Mouse (Mus musculus): ENCODE results near the gene Polr3g.
"Not testable (repeated sequence)": the region's sequence is repeated elsewhere in the genome, so short reads cannot be mapped to it uniquely, and the experiment has no call there.

Polr3g gene

GRCm38 (mm10) chr13:81689587-81689986 lies 21.2 kb downstream of the Polr3g start:
- no peak for DNase-seq (ENCODE audit: low spot score)

DNA sequence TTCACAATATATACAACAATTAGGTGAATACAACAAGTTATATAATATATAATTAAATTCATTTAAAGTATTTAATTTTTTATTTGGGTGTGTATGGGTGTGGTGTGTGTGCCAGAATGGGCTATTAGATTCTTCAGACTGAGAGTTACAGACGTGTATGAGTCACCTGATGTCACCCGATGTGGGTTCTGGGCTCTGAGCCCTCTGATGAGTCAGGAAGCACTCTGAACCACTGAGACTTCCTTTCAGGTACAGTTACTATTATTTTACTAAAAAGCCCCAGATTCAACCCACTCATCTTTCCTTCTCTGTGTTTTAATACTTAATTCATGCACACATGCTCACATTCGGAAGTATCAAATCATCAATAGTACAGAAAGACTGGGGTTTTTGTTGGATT lies 25.9 kb downstream of the Polr3g start:
- DNase-seq (ENCODE audit: low spot score): no peak

- DNase-seq (ENCODE audit: low spot score): no peak
These were observed 26.6 kb downstream of the Polr3g start for GRCm38 (mm10) chr13:81684258-81684657.

DNA sequence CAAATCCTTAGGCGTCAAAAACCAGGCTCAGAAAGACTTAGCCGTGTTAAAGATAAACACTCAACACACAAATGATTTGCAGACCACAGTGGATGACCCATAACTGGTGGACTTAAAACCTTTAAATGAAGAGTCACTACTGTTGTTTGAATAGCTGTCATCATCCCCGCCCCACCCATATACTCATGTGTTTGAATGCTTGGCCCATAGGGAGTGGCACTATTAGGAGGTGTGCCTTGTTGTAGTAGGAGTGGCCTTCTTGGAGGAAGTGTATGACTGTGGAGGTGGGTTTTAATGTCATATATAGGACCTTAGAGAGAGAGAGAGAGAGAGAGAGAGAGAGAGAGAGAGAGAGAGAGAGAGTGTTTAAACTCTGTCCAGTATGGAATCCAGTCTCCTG lies 27.7 kb downstream of the Polr3g start:
- no peak for DNase-seq (ENCODE audit: low spot score)

GRCm38 (mm10) chr13:81675333-81675732 lies 35.5 kb downstream of the Polr3g start:
- DNase-seq (ENCODE audit: low spot score): no peak

DNA sequence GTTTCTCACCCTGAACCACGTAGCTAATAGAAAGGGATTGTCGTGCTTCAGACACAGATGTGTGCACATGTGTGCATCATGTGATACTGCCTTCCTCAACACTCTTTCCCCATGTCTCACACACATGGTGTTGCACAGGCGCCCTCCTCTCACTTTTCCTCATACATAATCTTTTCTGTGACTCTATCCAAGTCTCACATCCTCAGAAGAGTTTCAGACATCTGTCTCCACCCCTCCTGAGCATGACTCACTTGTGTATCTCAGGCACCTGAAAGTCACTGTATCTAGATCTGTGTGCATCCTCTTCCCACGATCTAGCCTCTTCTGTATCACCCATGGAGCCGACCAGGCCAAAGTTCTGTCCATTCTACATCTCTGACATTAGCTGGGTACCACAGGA lies 43.1 kb downstream of the Polr3g start:
- DNase-seq (ENCODE audit: low spot score): no peak

DNA sequence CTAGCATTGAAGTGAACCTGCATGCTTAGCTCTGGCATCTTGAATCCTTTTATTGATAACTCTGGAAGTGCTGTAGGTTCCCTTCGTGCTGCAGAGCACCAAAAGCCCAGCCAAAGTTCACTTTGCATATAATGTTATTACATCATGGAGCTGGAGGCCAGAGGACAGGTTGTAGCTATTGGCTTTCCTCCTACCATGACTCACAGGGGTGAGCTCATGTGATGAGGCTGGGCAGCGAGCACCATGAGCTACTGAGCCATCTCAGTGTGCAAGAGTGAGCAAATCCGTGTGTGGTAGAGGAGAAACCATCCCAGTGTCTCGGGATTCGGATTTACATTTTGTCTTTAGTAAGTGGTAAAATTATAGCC lies 46.5 kb downstream of the Polr3g start:
- no peak for DNase-seq (ENCODE audit: low spot score)

DNA sequence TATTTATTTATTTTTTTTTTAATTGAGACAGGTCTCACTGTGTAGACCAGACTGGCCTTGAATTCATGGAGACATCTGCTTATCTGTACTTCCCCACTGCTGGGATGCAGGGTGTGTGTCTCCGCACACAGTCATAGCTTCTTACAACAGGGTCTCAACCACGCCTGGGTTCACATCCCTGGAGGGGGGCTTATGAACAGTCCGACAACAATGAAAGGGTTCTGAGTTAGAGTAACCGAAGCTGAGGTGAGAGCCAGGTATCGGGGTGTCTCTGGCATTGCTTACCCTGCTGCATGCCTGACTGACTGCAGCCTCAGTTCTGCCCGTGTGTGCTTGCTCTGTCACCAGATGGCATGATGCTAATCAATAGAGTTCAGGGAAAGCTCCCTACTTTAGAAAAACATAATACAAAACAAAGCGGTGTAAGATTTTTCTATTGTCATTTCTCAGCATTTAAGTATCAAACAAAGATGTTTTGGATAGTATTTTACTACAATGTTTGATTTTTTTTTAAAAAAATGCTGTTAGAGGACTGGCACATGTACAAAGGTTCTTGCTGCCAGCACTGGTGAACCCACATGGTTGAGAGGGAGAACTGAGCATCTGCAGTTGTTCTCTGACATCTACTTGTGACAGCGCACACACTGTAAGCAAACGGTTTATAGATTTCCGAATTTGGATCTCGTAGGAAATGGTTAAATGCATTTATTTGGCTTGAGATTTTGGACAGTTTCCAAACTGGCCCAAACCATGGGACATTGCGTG lies 47.1 kb downstream of the Polr3g start:
- DNase-seq (ENCODE audit: low spot score): no peak

GRCm38 (mm10) chr13:81658053-81658752 lies 52.6 kb downstream of the Polr3g start:
- DNase-seq (ENCODE audit: low spot score): no peak

DNA sequence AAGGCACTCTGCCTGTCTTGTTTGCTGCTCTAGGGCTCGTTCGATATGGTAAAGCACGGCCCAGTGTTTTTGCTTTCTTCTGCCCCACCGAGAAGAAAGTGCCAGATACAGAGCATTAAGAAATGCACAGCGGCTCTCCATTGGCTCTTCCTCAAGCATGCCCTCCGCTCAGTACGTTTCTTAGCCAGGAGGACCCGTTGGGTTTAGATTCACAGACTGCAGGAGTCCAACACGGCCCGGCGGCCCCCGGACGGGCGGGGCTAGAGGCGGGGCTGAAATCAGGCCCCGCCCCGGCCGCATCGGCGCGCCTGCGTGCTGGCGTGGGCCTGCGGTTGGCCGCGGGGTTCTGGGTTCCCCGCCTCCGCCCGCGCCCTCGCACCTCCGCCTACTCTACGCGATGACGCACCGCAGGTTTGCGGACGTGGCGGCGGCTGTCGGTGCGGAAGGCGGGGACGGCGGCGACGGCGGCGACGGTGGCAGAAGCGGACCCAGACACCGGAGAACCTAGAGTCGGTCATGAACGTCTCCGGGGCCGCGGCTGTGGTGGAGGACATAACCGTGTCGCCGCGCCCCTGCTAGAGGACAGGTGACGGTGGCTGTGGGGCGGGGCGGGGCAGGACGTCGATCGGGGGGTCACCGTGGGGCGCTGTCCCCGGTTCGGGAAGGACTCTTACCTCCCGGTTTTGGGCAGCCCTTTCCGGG lies 53.3 kb downstream of the Polr3g start, which contains the start of gene Lysmd3:
Gene Lysmd3 (plus strand): TSS at position 313 of the 702 bp plus-strand sequence.
- peak; percentile 73 for DNase-seq (ENCODE audit: low spot score)

- no peak for DNase-seq (ENCODE audit: low spot score)
These were observed 53.8 kb downstream of the Polr3g start for GRCm38 (mm10) chr13:81657008-81657350.

DNA sequence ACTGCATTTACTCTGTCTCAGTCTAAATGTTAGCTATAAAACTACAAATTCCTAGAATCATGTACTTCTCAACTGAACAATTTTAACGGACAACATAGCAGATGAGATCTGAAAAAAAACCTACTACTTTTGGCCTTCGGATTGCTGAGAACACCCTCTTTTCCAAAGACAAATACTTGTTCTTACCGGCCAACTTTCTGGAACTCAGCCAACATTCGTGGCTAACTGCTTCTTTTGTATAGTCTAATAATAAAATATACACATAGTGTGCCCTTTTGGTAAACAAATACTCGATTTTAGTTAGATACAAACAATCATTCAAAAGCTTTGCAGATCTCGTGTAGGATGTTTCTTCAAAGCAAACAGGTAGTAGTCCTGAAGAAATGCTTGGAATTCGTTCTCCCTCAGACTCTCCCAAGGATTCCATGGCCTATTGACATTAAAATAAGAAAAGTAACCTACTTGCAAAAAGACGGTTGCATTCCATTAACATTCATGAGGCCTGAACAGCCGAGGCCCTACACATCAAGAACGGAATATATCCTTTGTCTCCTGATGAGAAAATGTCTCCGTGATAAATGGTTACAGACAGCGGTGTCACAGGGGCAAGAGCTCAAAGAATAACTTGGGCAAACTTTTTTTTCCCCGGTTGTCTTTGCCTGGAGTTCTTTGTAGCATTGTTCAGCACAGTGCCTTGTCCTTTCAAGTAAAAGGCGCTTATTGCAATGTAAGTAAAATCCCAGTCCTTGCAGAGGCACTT lies 54.5 kb downstream of the Polr3g start:
- DNase-seq (ENCODE audit: low spot score): no peak

DNA sequence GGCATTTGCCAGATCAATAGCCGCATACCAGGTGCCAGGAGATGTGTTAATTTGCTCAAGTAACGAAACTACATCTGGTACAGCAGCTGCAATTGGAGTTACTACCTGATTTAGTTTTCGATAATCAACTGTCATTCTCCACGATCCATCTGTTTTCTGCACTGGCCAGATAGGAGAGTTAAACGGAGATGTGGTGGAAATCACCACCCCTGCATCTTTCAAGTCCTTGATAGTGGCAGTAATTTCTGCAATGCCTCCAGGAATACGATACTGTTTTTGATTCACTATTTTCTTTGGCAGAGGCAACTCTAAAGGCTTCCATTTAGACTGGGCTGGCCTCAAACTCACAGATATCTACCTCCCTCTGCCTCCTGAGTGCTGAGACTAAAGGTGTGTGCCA lies 60.4 kb downstream of the Polr3g start:
- DNase-seq (ENCODE audit: low spot score): not testable (repeated sequence)

- no peak for DNase-seq (ENCODE audit: low spot score)
These were observed 64.5 kb downstream of the Polr3g start for GRCm38 (mm10) chr13:81646348-81646747.

GRCm38 (mm10) chr13:81644047-81644565 lies 66.7 kb downstream of the Polr3g start:
- DNase-seq (ENCODE audit: low spot score): no peak

- no peak for DNase-seq (ENCODE audit: low spot score)
These were observed 68.2 kb downstream of the Polr3g start for GRCm38 (mm10) chr13:81642491-81643149.

- DNase-seq (ENCODE audit: low spot score): no peak
These were observed 69.3 kb downstream of the Polr3g start for GRCm38 (mm10) chr13:81641289-81642045.

GRCm38 (mm10) chr13:81640881-81641280 lies 69.9 kb downstream of the Polr3g start:
- no peak for DNase-seq (ENCODE audit: low spot score)

GRCm38 (mm10) chr13:81639624-81640023 lies 71.2 kb downstream of the Polr3g start:
- DNase-seq (ENCODE audit: low spot score): no peak

DNA sequence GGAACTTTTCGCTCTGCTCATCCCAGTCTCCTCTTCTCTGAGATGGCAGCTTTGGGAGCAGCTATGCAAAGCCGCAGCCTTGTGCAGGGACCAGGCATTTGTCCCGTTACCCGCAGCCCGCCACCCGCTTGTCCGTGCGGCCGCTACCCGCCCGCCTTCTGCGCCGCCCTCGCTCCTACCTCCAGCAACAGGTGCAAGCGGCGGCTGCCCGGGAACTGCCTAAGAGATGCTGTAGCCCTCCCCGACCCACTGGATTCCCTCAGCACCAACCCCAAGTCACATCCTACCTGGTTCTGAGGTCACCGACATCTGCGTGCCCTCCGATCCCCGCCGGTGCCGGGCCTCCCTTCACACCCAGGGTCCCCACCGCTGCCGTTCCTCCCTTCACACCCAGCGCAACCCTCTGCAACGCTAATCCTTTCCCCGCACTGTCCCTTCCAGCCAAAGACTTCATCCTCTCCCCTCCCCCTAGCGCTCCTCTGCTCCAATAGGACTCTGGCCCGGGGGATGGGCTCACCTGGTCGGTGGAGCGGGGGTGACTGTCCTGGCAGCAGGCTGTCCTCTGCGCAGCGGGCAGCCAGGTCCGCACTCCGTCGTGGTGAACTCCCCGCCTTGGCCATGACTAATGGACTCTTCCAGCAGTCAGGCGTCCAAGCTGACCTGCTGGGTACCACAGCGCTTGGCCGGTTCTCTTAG lies 77.9 kb downstream of the Polr3g start, which contains the start of gene Adgrv1:
Gene Adgrv1 (minus strand): TSS at position 435 of the 696 bp plus-strand sequence.
- DNase-seq (ENCODE audit: low spot score): no peak

Measured in urinary bladder, postnatal 10 days (tissue).